Mouse (Mus musculus) T-helper 1 cell (primary cell): ENCODE data around the gene Hist1h2ac.
"Not testable (repeated sequence)": the region's sequence is repeated elsewhere in the genome, so short reads cannot be mapped to it uniquely, and the experiment has no call there.

Experiments used
- in situ Hi-C: fragments of 300-600 bp; cut with MboI, MseI; formaldehyde crosslinking; loops from one replicate; pipeline ENCODE4 v1.15.1; 2025; ENCODE audit warnings: high pct_unique_total_duplicates

Hist1h2ac gene

DNA sequence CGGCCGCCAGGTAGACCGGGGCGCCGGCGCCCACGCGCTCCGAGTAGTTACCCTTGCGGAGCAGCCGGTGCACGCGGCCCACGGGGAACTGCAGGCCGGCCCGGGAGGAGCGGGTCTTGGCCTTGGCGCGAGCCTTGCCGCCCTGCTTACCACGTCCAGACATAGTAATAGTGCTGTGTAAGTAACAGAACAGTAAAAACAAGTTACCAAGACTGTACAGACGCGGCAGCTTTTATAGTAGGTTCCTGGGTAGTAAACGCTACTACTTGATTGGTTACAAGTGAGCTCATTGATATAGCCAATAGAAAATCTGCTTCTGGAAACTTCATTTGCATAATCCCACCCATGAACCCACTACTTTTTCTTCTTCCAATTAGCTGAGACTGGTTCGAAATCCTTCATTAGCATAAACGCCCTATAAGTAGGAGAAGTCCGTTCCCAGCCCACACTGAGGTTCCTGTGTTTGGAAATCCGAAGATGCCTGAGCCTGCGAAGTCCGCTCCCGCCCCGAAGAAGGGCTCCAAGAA, at the start of gene Hist1h2ac, which contains the start of gene Hist1h2bc:
Hist1h2ac (minus strand) TSS at position 194 of the 527 bp plus-strand sequence.
Hist1h2bc (plus strand) TSS at position 445 of the 527 bp plus-strand sequence.
- in situ Hi-C loops: loop anchor here (5.0 kb wide), 3 partner anchors 112 to 1967 kb away; partner anchors contain the start of genes Hist1h2ad, Hist1h2ae, Hist1h2ai and Hist1h2bf

GRCm38 (mm10) chr13:23732156-23732804, 48.5 kb upstream of the Hist1h2ac start:
- in situ Hi-C loops: loop anchor here (10.0 kb wide), 1 partner anchor 97 kb away; no protein-coding TSS in a partner anchor

GRCm38 (mm10) chr13:23730479-23730878, 46.7 kb upstream of the Hist1h2ac start:
- in situ Hi-C loops: loop anchor here (10.0 kb wide), 1 partner anchor 96 kb away; no protein-coding TSS in a partner anchor

DNA sequence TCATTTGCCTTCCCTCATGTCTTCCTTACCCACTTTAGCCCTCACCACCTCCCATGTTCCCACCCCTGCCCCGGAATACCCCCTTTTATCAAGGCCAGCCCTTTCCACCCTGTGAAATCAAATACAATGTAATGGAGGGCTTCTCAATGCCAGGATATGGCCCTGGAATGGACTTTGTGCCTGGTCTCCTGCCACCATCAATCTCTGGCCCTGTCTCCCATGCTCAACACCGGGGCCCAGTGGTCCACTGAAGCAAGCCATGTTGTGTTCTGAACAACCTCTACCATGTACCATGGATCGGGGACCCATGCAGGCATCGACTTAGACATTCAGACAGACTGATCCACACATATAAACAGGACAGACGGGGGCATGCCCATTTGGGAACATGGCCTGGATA, 46.0 kb upstream of the Hist1h2ac start:
- in situ Hi-C loops: loop anchor here (5.0 to 10.0 kb wide), 2 partner anchors 37 to 95 kb away; no protein-coding TSS in a partner anchor

DNA sequence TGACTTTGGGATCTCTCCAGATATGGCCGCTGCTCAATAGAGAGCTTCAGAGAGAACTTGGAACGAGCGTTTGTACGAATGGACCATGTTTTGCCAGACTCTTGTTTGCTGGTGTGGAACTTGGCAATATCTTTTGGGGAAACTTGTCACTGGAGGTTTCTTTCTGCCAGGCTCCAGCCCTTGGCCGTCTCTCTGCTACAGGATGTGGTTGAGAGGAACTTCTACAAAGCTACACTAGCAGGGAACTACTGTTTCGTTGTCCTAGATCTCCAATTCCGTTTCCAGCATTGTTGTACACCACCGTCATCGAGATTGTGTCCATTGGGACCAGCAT, 45.4 kb upstream of the Hist1h2ac start:
- in situ Hi-C loops: loop anchor here (5.0 kb wide), 1 partner anchor 37 kb away; no protein-coding TSS in a partner anchor

GRCm38 (mm10) chr13:23728472-23729191, 44.9 kb upstream of the Hist1h2ac start:
- in situ Hi-C loops: loop anchor here (5.0 kb wide), 1 partner anchor 36 kb away; no protein-coding TSS in a partner anchor

DNA sequence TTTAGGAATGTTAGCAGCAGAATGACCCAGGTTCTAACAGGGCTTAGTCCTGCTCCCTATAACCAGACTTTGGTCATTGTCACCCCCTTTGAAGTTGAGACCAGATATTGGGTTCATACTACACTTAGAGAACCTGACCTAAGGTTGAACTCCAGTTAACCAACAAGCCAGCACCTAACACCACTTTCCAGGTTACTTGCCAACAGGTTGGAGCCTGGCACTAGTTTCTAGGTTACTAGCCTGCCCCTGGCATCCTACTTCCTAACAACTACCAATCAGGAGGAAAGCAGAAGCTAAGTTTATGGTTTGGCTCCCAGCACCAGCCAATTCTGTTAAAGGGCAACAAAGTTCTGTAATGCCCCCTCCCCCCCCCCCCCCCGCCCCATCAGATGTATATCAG, 41.5 kb upstream of the Hist1h2ac start:
- in situ Hi-C loops: loop anchor here (5.0 kb wide), 1 partner anchor 33 kb away; no protein-coding TSS in a partner anchor

DNA sequence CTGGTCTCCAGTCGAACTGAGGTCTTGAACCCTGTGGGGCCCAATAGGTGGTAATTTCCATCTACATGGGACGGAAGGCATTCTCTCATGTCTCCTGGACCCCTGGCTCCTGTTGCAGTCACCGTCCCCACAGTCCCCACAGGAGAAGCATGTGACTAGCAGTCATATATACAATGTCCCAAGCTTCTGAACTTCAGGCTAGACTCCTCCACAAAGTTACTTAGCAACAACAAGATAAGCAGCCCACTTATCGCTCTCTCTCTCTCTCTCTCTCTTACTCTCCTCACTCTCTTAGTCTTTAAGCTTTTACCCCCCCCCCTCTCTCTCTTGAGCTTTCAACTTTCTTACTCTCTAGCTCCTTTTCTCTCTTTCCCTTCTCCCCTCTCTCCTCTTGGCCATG, 40.5 kb upstream of the Hist1h2ac start:
- in situ Hi-C loops: no loop called here

- in situ Hi-C loops: not testable (repeated sequence)
Observed at GRCm38 (mm10) chr13:23717593-23718245, 34.0 kb upstream of the Hist1h2ac start.

- in situ Hi-C loops: no loop called here
Observed at GRCm38 (mm10) chr13:23717176-23717575, 33.4 kb upstream of the Hist1h2ac start.

DNA sequence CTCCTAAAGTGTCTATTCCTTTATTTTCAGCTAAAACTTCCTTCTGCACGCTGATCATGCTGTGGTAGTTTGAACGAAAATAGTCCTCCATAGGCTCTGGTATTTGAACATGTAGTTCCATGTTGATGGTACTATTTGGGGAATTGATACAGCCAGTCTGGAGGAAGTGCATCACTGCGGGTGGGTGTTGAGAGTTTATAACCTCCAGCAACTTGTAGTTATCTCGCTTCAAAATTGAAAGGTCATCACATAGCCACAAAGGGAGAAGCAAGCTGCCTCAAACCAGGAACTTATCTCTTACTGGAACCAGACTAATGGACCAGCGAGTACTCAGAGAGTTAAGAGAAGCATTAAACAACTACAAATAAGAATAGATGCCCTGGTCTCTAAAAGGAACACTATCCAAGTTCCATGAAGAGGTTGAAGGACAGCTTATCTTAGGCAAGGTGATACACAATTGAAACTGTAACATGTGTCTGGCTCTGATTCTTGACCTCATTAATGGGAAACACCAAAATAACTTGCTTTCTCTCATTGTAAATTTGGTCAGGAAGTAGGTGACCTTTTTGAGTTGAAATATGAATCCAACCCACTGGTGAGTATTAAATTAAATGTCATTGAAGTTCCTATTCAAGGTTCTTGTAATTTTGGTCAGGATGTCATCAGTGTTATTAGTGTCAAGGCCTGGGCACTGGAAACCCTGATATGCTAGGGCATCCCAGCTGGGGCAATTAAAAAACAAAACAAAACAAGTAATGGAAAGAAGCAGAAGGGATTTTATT, 32.7 kb upstream of the Hist1h2ac start:
- in situ Hi-C loops: no loop called here

GRCm38 (mm10) chr13:23710374-23711089, 26.8 kb upstream of the Hist1h2ac start, which contains the start of gene Hfe:
TSS of gene Hfe (minus strand) at chr13:23710854.
- in situ Hi-C loops: no loop called here

- in situ Hi-C loops: no loop called here
Observed at GRCm38 (mm10) chr13:23709714-23710373, 26.1 kb upstream of the Hist1h2ac start.

GRCm38 (mm10) chr13:23708654-23709053, 24.9 kb upstream of the Hist1h2ac start:
- in situ Hi-C loops: no loop called here

GRCm38 (mm10) chr13:23708041-23708440, 24.3 kb upstream of the Hist1h2ac start:
- in situ Hi-C loops: no loop called here

GRCm38 (mm10) chr13:23706771-23707170, 23.0 kb upstream of the Hist1h2ac start:
- in situ Hi-C loops: no loop called here

- in situ Hi-C loops: no loop called here
Observed at GRCm38 (mm10) chr13:23705751-23706356, 22.1 kb upstream of the Hist1h2ac start.

DNA sequence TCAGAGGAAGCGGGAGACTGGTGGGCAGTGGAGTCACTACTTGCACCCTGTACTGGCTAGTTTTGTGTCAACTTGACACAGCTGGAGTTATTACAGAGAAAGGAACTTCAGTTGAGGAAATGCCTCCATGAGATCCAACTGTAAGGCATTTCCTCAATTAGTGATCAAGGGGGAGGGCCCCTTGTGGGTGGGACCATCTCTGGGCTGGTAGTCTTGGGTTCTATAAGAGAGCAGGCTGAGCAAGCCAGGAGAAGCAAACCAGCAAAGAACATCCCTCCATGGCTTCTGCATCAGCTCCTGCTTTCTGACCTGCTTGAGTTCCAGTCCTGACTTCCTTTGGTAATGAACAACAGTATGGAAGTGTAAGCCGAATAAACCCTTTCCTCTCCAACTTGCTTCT, 19.1 kb upstream of the Hist1h2ac start:
- in situ Hi-C loops: not testable (repeated sequence)

GRCm38 (mm10) chr13:23702220-23702619, 18.5 kb upstream of the Hist1h2ac start:
- in situ Hi-C loops: no loop called here
